Mouse (Mus musculus): Measurements from ENCODE around the gene Utp11.
A peak's percentile ranks its signal among the peaks of the same experiment; 100 is the strongest.

Utp11 gene

GRCm38 (mm10) chr4:124703881-124704796 is 10.7 kb upstream of the Utp11 start:
- no peak for DNase-seq

DNA sequence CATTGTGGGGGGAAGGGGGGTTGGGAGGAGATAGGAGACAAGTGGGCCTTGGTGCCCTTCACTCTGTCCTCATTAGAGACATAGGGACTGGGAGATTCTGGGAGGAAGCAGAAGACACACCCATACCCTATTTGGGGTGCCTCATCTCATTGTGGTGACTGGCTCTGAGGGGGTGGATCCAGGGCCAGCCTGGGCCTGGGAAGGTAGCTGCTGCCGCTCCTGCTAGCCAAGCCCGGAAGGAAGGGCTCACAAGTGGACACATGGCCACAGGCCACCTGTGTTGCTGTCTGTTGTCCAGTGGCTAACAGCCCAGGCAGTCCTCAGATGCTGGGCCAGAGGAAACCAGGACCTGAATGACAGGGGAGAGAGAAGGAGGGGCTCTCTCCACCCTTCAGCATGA is 10.0 kb upstream of the Utp11 start:
- no peak for DNase-seq

DNA sequence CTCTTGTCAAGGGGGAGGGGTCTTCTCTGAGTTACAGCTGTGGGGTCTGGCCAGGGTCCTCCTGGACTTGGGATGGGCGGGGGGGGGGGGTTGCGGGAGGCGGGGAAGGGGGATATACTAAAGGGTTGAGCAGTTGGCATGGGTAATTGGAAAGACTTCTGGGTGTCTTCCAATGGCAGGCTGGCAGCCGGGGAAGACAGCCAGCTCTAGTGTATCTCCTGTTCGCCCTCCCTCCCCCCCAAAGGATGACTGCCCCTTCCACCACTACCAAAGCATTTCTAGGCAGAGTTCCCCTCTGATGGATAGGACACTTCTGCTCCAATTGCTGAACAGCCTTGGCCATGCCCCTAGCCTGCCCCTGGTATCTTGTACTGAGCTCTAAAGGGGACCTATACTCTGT is 8.5 kb upstream of the Utp11 start:
- DNase-seq, result no peak

GRCm38 (mm10) chr4:124701052-124701845 is 7.8 kb upstream of the Utp11 start:
- DNase-seq, result no peak

GRCm38 (mm10) chr4:124700248-124700971 is 7.0 kb upstream of the Utp11 start, which contains the start of gene Fhl3:
Gene Fhl3 (plus strand): TSS chr4:124700701.
- DNase-seq, result peak; percentile 86

DNA sequence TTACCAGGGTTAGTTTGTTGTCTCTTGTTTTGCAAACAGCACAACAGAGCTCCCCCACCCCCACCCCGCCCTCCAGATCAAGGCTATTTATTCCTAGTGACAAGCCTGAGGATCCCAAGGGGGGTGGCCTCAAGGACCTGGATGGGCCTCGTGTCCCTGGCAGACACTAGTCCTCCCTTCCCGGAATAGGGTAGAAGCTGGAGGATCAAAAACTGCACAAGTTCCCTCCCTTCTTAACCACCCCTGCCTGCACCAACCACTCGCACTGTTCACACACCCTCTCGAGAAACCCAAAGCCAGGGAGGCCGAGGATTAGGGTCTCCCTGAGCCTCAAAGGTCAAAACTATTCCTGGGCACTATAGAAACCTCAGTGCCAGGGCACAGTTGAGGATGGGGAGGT is 6.4 kb upstream of the Utp11 start:
- no peak for DNase-seq

GRCm38 (mm10) chr4:124695786-124696516 is 2.6 kb upstream of the Utp11 start:
- no peak for DNase-seq

DNA sequence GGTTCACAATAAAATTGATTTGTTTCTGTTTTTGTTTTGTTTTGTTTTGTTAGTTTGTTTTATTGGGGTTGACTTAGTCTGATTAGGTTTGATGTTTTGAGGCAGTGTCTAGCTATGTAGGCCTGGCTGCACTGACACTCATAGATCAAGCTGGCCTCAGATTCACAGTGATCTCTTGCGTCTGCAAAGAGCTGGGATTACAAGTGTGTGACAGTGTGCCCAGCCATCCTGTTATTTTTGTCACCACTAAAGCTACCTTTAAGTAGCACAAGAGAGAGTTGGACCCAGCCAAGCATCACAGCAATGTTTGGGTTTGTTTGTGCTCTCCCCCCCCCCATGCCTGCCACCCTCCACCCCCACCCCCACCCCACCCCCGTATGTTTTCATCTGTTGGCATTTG is 1.2 kb upstream of the Utp11 start:
- DNase-seq, result no peak

DNA sequence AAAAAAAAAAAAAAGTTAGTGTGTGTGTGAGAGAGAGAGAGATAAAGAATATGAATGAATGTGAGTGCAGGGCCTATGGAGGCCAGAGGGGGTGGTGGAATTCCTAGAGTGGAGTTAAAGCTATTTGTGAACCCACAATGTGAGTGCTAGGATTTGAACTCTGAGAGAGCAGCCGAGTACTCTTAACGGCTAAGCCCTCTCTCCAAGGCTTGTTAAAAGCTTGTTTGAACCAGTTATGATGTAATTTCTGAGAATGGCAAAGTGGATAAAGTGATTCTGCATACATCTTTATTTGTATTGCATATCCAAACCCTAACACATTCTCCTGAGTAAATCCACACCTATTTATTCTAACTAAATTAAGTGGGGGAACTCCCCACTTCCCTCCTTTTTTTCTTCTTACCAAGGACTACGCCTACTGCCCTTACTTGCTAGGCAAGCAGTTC is 961 bp downstream of the Utp11 start:
- no peak for DNase-seq

GRCm38 (mm10) chr4:124691455-124691854 is 1.9 kb downstream of the Utp11 start:
- no peak for DNase-seq

GRCm38 (mm10) chr4:124685897-124686402 is 7.5 kb downstream of the Utp11 start:
- DNase-seq, result peak; percentile 38

DNA sequence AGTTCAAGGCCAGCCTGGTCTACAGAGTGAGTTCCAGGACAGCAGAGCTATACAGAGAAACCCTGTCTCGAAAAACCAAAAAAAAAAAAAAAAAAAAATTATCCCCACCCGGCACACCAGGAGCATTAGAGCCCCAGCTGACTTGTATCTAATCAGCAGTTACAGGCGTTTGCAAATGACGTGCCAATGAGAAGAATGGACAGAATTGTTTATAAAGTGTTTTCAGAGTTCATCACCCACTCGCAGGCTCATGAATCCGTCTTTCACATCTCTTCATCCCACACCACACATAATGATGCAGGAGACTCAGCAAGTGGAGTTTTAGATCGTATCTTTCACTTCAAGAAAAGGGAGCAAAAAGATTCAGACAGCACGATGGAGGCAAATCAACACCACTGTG is 7.9 kb downstream of the Utp11 start:
- no peak for DNase-seq

DNA sequence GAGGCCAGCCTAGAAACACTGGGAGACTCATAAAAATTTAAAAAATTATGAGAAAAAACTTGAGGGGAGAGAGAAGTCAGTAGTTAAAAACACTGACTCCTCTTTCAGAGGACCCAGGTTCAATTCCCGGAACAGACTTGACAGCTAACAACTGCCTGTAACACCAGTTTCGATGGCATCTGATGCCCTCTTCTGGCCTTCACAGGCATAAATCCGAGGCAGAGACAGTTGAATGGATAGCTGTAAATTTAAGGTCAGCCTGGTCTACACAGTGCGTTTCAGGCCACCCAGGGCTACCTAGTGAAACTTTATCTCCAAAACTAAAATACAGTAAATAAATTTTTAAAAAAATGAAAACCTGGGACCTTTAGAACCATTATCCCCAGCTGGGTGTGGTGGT is 8.4 kb downstream of the Utp11 start:
- DNase-seq, result no peak

- no peak for DNase-seq
Measured at GRCm38 (mm10) chr4:124683474-124683873, 9.9 kb downstream of the Utp11 start.

DNA sequence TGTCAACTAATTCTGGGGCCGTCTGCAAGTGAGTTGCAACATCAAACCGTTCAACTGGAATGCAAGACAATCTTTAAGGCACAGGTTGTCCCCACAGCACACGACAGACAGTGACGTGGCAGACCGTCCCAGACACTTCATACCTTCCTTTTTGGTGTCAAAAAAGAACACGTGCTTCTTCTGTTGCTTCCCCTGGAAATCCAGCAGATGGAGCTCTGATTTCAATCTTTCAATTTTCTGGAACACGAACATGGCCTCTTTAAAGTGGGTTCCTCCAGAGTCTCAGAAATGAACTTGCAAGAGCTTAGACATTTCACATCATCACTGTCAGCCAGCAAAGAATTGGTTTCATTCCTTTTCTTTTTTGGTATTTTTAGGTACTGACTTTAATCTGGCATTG is 11.1 kb downstream of the Utp11 start:
- DNase-seq, result no peak

DNA sequence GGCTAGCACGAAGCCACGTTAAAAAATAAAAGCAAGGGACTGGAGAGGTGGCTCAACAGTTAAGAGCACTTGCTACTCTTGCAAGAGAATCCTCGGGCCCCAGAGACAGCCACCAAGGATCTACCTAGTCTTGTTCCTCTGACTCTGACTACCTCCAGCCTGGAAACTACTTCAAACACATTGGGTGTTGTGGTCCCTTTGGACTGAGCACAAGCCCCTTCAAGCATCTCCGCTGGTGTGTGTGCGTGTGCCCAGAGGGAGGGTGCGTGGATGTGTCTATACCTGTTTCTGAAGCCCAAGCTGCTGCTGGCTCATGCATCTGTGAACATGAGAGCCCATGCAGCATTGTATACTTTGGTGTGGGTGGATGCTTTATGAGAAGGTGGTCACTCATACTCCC is 17.4 kb downstream of the Utp11 start:
- no peak for DNase-seq

DNA sequence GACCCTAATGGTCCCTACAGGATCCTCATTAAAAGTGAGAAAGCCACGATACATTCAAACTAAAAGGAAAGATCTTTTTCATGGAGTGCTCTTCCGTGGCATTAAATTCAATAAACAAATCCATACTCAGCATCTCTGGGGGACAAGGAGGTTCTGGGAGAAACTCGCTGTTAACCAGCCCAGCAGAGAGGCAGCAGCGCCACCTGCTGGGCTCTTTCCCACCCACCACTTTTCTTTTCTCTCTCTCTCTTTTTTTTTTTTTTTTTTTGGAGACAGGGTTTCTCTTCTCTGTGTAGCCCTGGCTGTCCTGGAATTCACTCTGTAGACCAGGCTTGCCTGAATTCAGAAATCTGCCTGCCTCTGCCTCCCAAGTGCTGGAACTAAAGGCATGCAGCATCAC is 18.4 kb downstream of the Utp11 start:
- peak; percentile 65 for DNase-seq

DNA sequence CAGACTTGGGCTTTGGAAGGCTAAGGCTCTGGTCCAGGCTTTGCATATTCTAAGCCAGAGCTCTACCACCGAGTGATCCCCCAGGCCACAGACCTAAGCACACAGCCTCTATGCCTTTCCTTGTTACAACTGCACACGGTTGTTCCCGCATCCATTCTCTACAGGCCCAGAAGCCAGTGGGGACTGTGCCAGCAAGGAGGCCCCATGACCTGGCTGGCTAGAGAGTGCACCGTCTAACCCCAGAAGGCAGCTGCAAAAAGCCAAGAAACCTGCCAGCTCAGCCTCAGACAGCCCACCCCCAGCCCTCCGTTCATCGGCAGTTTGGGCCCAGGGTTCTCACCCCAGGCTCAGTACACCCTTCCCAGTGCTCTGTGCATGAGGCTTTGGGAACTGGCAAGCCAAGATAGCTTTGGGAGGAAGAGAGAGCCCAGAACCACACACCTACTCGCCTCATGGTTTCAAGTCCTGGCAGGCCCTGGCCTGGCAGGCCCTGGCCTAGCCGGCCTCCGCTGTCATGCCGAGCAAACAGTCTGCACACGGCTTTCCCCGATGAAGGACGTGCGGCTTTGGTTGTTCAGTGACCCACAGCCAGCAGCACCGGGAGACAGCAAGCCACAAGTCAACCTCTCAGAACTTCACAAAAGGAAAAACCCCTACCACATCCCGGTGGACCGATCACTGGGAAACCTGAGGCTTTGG is 18.9 kb downstream of the Utp11 start:
- DNase-seq, result no peak

GRCm38 (mm10) chr4:124672347-124673320 is 20.8 kb downstream of the Utp11 start:
- no peak for DNase-seq

DNA sequence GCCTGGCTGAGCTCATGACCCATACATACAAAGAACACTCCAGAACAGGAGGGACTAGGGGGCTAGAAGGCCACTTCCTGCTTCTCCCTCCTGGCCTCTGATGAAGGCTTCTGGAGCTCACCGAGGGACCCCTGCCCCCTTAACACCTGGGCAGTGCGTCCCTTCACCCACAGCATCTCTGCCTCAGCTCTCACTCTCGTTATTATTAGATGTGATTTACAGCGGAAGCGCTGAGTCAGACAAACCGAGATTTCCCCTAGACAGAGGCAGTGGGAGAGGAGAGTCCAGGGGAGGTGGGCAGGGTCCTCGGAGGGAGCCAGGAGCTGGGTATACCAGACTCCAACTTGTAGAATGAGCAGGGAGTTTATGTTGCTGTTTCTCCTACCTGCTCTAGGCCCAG is 21.8 kb downstream of the Utp11 start:
- DNase-seq, result no peak
